Mouse (Mus musculus): Measurements from ENCODE around the gene Cux2. TPM values are rescaled to one million over a fixed set of nuclear protein-coding genes. Genes with fewer than 3 reads are reported as not detected.
A peak's percentile ranks its signal among the peaks of the same experiment; 100 is the strongest.

Cux2 gene
- total and polyA plus RNA-seq, 3 experiments: 0.17 TPM; not detected in 2

- Histone ChIP-seq H3K36me3 (replicated peaks in 1 of 2; ENCODE audit: control insufficient read depth in 1 of 2, insufficient read depth in 1 of 2, low read length in 1 of 2) (no peaks in the 10 kb centered on the region), H3K79me2 (replicated peaks; ENCODE audit: control insufficient read depth, extremely low read depth, insufficient read depth, poor library complexity, severe bottlenecking) (no peaks in the 10 kb centered on the region), H3K9me3 (replicated peaks; ENCODE audit: low read length) (peaks cover 32% of the 10 kb centered on the region), H3K4me1 (ENCODE audit: control insufficient read depth in 1 of 2, insufficient read depth in 2 of 2) (0 out of 4 replicates have a peak, but pooled peaks cover 0 to 2% of the 10 kb centered on the region in 2 experiments), H3K9ac (ENCODE audit: insufficient read depth, low read depth) (no peak overlapping the region), H3K4me3 (replicated peaks in 1 of 3; ENCODE audit: low read depth in 2 of 3, low read length in 2 of 3, poor library complexity in 1 of 3) (no peak overlapping the region), H3K27me3 (replicated peaks) (peaks cover 45% of the 10 kb centered on the region), H3K4me2 (ENCODE audit: insufficient read depth, low read depth, poor library complexity, severe bottlenecking) (no peak overlapping the region), H3K27ac (ENCODE audit: insufficient read depth, low read depth) (no peak overlapping the region)
- dilution Hi-C loops (cut with MboI; ENCODE audit: extremely low pct_ligation_motif_present, extremely low pct_unique_long_range_greater_than_20kb, low sequenced_read_pairs) (no loop called here), in situ Hi-C loops (cut with MboI; ENCODE audit: low pct_ligation_motif_present, low pct_unique_long_range_greater_than_20kb, low sequenced_read_pairs) (no loop called here)
- TF ChIP-seq USF2 (conservative IDR thresholded peaks at IDR 0.05; ENCODE audit: low read depth, low read length): peak; percentile 53
- TF ChIP-seq MXI1 (IDR thresholded peaks at IDR 0.05; ENCODE audit: low read depth, low read length): no peak
- TF ChIP-seq USF1 (IDR thresholded peaks at IDR 0.05; ENCODE audit: low read depth, low read length): peak; percentile 47; the same call in 1 of the 2 replicates
- no peak for DNase-seq (ENCODE audit: extremely low read depth)
Measured at GRCm38 (mm10) chr5:122025117-122025516, 24.8 kb downstream of the Cux2 start.

DNA sequence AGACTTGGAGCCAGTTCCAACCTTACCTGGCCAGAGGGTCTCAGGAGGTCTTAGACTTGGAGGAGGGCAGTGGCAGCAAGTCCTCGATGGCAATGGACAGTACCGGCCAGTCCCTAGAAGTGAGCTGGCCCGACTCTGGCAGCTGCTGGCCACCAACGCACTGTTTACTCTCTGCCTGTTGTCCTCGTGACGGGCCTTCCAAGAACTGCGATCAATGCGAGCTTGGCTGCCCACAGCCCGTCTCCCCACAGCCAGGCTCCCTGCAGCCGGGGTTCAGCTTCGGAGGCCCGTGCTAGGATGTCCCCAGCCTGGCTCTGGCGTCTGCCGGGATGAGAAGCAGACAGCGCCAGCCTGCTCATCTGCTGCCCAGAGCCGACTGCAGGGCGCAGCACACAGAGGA is 30.6 kb downstream of the Cux2 start:
- dilution Hi-C loops (cut with MboI; ENCODE audit: extremely low pct_ligation_motif_present, extremely low pct_unique_long_range_greater_than_20kb, low sequenced_read_pairs) (no loop called here), in situ Hi-C loops (cut with MboI; ENCODE audit: low pct_ligation_motif_present, low pct_unique_long_range_greater_than_20kb, low sequenced_read_pairs) (no loop called here)
- Histone ChIP-seq H3K79me2 (replicated peaks; ENCODE audit: control insufficient read depth, extremely low read depth, insufficient read depth, poor library complexity, severe bottlenecking) (no peaks in the 10 kb centered on the region), H3K27ac (ENCODE audit: insufficient read depth, low read depth) (no peak overlapping the region), H3K36me3 (replicated peaks in 1 of 2; ENCODE audit: control insufficient read depth in 1 of 2, insufficient read depth in 1 of 2, low read length in 1 of 2) (no peaks in the 10 kb centered on the region), H3K9ac (ENCODE audit: insufficient read depth, low read depth) (no peak overlapping the region), H3K4me2 (ENCODE audit: insufficient read depth, low read depth, poor library complexity, severe bottlenecking) (no peak overlapping the region), H3K27me3 (replicated peaks) (peaks cover 79% of the 10 kb centered on the region), H3K9me3 (replicated peaks; ENCODE audit: low read length) (peaks cover 27% of the 10 kb centered on the region), H3K4me3 (replicated peaks in 1 of 3; ENCODE audit: low read depth in 2 of 3, low read length in 2 of 3, poor library complexity in 1 of 3) (no peak overlapping the region), H3K4me1 (ENCODE audit: control insufficient read depth in 1 of 2, insufficient read depth in 2 of 2) (peaks cover 0 to 8% of the 10 kb centered on the region in 2 experiments; a peak in 2 of 4 replicates)
- TF ChIP-seq E2F4 (IDR thresholded peaks at IDR 0.05; ENCODE audit: insufficient replicate concordance, low read depth, low read length) (no peak), ZMIZ1 (IDR thresholded peaks at IDR 0.05; ENCODE audit: low read depth, low read length) (no peak), MAZ (IDR thresholded peaks at IDR 0.05; ENCODE audit: low read depth, low read length) (no peak), MXI1 (IDR thresholded peaks at IDR 0.05; ENCODE audit: low read depth, low read length) (no peak), GABPA (IDR thresholded peaks at IDR 0.05; ENCODE audit: insufficient replicate concordance, low read depth, low read length) (no peak), ZNF384 (IDR thresholded peaks at IDR 0.05; ENCODE audit: low read depth, low read length) (no peak), TCF12 (IDR thresholded peaks at IDR 0.05; ENCODE audit: low read depth, low read length) (no peak), MEF2A (IDR thresholded peaks at IDR 0.05; ENCODE audit: borderline replicate concordance, low read depth, low read length) (no peak), SMC3 (IDR thresholded peaks at IDR 0.05; ENCODE audit: low read depth, low read length) (no peak), ZKSCAN1 (IDR thresholded peaks at IDR 0.05; ENCODE audit: borderline replicate concordance, low read depth, low read length) (no peak), CTCF (conservative IDR thresholded peaks at IDR 0.05 in 1 of 2, IDR thresholded peaks at IDR 0.05 in 1 of 2; ENCODE audit: low read depth in 2 of 2, low read length in 2 of 2) (no peak), MAFK (IDR thresholded peaks at IDR 0.05; ENCODE audit: insufficient replicate concordance, low read length) (no peak), CHD1 (IDR thresholded peaks at IDR 0.05; ENCODE audit: low read depth, low read length) (no peak), ELF1 (IDR thresholded peaks at IDR 0.05; ENCODE audit: low read depth, low read length) (no peak), TBP (conservative IDR thresholded peaks at IDR 0.05; ENCODE audit: low read depth, low read length) (no peak), MAX (IDR thresholded peaks at IDR 0.05; ENCODE audit: low read length) (no peak), KAT2A (IDR thresholded peaks at IDR 0.05; ENCODE audit: insufficient replicate concordance, low read length) (no peak), ETS1 (conservative IDR thresholded peaks at IDR 0.05; ENCODE audit: low read depth, low read length) (no peak), PAX5 (IDR thresholded peaks at IDR 0.05; ENCODE audit: low read length) (no peak)
- DNase-seq (ENCODE audit: extremely low read depth): no peak
